Mouse (Mus musculus) c-Kit-positive CD71-negative TER-119-negative erythroid progenitor cells, embryonic 14.5 days (primary cell): ENCODE data around the gene Cdk5r1.
"Not testable (repeated sequence)": the region's sequence is repeated elsewhere in the genome, so short reads cannot be mapped to it uniquely, and the experiment has no call there.

ENCODE experiments used
- DNase-seq: peaks from one replicate; pipeline ENCODE4 v3.0.0-alpha.2; 2013; ENCODE audit warnings: low read depth

The Cdk5r1 gene

GRCm38 (mm10) chr11:80476222-80477189 lies at the start of gene Cdk5r1:
Gene Cdk5r1 (plus strand): TSS chr11:80477023.
- DNase-seq, result peak; percentile 72

DNA sequence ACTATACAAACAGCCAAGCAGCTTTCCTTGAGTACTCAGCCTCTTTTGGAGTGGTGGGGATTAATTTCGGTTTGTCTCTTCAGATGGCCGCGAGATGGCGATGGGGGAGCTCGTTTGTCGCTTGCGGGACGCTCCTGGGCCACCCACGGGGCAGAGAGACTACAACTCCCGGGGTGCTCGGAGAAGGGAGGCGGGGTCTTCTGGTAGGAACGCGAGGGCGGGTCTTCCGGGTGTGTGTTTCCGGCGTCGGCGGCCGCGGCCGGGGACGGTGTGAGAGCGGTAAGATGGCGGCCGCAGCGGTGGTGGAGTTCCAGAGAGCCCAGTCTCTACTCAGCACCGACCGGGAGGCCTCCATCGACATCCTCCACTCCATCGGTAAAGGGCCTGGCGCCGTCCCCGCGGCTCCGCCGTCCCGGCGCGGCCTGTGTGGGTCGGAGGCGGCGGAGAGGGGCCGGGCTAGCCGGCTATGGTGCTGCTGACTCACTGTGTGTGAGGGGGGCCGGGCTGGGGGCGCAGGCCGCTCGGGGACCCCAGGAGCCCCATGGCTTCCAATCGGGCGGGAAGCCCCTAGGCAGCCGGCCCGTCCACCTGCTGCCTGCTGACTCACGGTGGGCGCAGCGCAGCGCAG lies 48.3 kb upstream of the Cdk5r1 start, which contains the start of gene Psmd11:
Gene Psmd11, plus strand, starts transcription at position 235 of the 628 bp plus-strand sequence.
- peak; percentile 92 for DNase-seq

- DNase-seq, result no peak
Measured at GRCm38 (mm10) chr11:80429009-80429475, 47.8 kb upstream of the Cdk5r1 start.

DNA sequence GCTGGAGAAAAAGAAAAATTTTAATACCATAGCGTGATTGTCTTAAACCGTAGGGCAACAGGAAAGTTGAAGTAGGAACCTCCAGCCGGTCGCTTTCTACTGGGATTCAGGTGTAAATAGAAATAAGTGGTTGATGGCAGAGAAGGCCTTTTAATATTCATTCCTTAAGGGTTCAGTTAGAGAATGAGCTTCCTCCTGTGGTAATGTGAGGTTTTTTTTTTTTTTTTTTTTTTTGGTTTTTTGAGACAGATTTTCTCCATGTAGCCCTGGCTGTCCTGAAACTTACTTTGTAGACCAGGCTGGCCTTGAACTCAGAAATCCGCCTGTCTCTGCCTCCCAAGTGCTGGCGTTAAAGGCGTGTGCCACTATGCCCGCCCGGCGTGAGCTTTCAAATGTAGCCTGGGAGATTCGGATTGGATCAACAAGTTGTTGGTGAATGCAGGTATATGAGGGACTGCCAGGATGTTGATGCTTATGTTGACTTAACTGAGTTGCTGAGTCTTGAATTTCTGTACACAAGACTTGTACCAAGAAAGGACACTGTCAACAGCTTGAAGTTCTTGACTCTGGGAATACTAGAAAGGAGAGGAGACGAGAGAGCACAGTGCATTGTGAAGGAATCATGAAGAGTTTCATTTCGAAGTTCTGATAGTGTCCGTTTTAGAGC lies 47.2 kb upstream of the Cdk5r1 start:
- DNase-seq, result no peak

DNA sequence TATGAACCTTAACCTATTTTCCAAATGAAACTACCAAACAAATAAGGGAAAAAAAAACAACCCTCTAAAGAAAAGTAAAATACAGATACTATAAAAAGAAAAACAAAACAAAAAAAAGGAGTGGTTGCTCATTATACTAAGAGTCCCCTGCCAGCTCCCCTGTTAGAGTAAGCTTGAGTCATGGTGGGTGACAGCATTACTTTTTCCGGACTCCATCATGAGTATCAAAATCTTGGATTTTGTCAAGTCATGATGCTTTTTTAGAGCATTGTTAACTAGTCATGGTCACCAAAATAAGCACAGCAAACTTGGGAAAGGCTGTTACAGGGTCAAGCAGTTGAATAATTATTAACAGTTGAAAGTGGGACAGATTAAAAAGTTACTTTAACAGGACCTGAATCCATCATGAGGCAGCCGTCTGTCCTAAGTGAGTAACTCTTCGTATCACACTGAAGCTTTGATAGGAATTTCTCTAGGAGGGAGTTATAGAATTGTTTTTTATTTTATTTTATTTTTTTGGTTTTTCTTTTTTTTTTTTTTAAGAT lies 46.4 kb upstream of the Cdk5r1 start:
- no peak for DNase-seq

GRCm38 (mm10) chr11:80446916-80447315 lies 29.9 kb upstream of the Cdk5r1 start:
- no peak for DNase-seq

DNA sequence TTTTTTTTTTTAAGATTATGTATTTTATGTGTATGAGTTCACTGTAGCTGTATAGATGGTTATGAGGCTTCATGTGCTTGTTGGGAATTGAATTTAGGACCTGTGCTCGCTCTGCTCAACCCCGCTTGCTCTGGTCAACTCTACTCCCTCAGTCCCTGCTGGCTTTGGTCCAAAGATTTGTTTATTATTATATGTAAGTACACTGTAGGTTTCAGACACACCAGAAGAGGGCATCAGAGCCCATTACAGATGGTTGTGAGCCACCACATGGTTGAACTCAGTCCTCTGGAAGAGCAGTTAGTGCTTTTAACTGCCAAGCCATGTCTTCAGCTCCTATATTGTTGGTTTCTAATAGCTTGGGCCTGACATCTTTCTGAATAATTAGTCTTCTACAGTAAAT lies 27.0 kb upstream of the Cdk5r1 start:
- no peak for DNase-seq

DNA sequence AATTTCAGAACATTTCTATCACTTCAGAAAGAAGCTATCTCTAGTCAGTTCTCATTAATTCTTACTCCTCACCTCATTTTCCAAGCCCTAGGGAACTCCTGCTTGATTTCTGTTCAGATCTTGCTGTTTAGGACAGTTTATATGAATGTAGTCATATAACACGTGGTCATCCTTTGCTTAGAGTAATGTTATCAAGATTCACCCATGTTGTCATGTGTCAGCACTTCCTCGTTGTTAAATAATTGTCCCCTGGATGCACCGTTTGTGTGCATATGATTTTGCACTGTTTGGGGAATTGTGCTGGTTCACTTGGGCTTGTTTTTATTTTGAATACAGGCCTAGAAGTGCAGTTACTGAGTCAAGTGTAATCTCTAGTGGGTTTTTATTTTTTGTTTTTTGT lies 24.6 kb upstream of the Cdk5r1 start:
- no peak for DNase-seq

DNA sequence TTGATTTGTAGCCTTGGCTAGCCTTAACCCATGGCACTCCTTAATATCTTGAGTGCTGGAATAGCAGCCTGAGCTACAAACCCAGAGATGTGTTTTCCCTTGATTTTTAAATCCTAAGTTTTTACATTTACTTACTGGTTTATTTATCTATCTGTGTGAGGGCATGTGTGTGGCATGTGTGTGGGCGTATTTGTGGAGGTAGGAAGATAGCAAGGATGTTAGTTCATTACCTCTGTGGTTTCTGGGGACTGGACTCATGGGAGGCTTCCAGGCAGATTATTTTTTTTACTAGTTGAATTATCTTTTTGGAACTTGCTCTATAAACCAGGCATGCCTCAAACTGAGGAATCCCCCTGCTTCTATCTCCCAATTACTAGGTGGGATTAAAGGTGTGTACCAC lies 23.6 kb upstream of the Cdk5r1 start:
- DNase-seq, result no peak

- DNase-seq, result not testable (repeated sequence)
Measured at GRCm38 (mm10) chr11:80463605-80464130, 13.2 kb upstream of the Cdk5r1 start.

- no peak for DNase-seq
Measured at GRCm38 (mm10) chr11:80471836-80472605, 4.8 kb upstream of the Cdk5r1 start.

- DNase-seq, result no peak
Measured at GRCm38 (mm10) chr11:80474175-80474691, 2.6 kb upstream of the Cdk5r1 start.

- DNase-seq, result no peak
Measured at GRCm38 (mm10) chr11:80474846-80475245, 2.0 kb upstream of the Cdk5r1 start.

DNA sequence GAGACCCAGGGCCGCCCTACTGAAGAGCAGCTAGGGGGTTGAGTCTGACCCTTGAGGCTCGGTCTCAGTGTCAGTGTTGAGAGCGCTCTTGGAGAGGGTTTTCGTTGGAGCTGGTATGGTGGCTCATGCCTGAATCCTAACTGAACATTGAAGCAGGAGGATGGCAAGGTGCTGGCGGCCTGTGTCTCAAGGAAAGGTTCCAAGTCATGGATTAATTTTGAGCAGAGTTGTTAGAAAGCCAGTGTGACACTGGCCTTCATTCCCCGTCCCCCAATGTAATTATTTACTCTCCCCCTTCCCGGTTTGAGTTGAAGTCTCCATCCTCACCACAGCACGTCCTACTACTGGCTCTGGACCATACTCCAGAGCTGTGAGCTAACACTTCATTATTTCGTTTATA lies 1.3 kb upstream of the Cdk5r1 start:
- DNase-seq, result no peak

GRCm38 (mm10) chr11:80477341-80478199 lies 747 bp downstream of the Cdk5r1 start:
- DNase-seq, result no peak

DNA sequence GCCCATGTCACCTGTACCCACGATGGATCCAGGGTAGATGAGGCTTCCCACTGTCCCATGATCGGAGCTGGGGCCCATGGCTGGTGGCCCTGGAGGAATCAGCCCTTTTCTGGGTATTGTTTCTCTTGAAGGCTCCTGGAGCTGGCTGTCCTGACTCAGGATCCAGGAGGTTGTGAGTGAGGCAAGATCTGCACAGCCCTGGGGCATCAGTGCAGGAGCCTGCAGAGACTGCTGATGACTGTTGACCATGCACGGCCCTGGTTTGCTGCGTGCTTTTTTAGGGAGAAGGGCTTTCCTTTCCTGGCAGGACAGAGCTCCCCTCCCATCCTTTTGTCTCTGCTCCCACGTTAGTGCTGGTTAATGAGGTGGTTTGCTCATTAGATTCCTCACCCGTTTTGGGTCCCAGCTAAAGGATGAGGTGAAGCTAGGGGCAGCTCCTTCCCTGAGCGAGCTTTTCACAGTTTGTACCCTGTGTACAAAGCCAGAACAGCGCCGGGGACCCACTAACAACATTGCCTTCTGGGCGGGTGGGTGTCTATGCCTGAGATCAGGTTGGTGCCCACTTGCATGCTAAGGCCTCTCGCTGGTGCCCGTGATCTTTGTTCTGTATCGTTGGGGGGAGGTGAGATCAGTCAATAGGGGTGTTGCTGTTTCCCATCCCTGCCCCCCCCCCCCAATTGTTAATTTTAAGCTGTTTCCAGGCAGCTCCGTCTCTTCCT lies 2.0 kb downstream of the Cdk5r1 start:
- DNase-seq, result no peak

DNA sequence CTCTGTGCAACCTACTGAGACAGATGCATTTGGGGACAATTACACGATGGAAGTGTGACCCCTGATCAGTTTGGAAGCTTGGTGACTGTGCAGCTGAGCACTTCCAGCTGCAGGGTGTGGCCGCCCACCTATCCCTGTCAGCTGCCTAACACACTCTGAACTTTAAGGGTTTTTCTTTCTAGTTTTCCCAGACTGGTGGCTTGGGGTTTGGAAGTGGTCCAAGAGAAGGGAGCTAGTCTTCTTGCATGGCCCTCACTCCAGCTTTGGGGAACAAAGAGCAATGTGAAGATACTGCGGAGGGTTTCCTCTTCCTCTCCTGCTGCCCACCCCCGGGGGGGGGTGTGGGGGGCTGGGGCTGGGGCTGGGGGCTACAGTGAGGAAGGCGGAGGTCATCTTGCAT lies 2.6 kb downstream of the Cdk5r1 start:
- no peak for DNase-seq

DNA sequence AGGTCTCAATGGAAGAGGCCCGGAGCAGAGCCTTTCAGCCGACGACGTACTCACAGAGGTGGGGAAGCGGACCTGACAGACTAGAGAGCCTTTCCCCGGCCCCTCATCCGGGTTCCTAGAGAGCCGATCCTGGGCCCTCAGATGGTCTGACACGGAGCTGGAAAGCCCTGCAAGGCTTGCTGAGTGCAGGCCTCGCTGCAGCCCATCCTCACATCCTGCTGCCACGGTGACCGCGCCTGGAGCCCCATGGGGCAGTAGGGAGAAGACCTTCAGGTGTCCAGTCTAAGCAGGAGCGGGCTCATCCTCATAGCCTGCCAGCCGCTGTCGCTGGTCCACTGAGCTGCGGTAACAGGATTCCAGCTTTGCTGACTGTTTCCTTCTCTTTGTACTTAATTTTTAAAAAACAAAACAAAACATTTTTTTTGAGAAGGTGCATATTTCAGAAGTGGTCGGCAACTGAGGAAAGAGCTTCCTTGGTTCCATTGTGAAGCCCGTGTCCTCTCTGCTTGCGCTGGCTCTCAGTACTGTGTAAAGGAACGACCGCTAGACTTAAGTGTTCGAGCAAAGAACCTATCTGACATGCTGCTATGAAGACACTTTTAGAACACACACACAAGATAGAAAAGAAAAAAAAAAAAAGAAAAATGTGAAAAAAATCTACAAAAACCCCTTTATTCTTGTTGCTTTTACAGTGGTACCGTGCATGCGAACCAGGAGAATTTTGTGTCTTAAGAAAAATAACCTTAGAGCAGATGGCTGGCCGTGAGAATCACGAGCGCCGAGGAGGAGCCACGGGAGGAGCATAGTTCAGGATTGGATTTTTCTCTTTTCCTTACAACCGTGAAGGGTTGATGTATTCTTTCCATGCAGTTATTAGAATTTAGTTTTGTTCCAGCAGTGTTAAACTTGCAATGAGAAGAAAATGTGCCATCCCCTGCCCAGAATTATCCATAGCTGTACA lies 3.4 kb downstream of the Cdk5r1 start:
- DNase-seq, result no peak
